Mouse (Mus musculus) lung, embryonic 14.5 days (tissue): ENCODE measurements around the gene Dgki. TPM values are rescaled to one million over a fixed set of nuclear protein-coding genes. Genes with fewer than 3 reads are reported as not detected.

Source experiments
- ATAC-seq: fragments of 200-750 bp; cut with Nextera tagmentation; 2 replicates; pipeline ENCODE4 v1.8.0; 2017; ENCODE audit warnings: mild to moderate bottlenecking, moderate TSS enrichment, moderate library complexity; ENCODE audit not compliant: insufficient read depth
- DNase-seq: peaks from one replicate; pipeline ENCODE4 v3.0.0-alpha.2; 2015
- H3K27ac ChIP-seq: fragments of 300-500 bp; sonication (generic); 2 replicates; pipeline ENCODE4 v1.5.1; 2014; ENCODE audit warnings: low read depth, mild to moderate bottlenecking, moderate library complexity
- H3K27me3 ChIP-seq: fragments of 300-500 bp; sonication (generic); 2 replicates; pipeline ENCODE4 v1.6.1; 2014; ENCODE audit warnings: low read length, control low read depth; ENCODE audit not compliant: insufficient read depth
- H3K36me3 ChIP-seq: fragments of 300-500 bp; sonication (generic); 2 replicates; pipeline ENCODE4 v1.6.1; 2014; ENCODE audit warnings: control low read depth; ENCODE audit not compliant: insufficient read depth
- H3K4me1 ChIP-seq: fragments of 300-500 bp; sonication (generic); 2 replicates; pipeline ENCODE4 v1.6.1; 2014; ENCODE audit warnings: antibody characterized with exemption, control low read depth; ENCODE audit not compliant: insufficient read depth
- H3K4me2 ChIP-seq: fragments of 300-500 bp; sonication (generic); 2 replicates; pipeline ENCODE4 v1.6.1; 2014; ENCODE audit warnings: mild to moderate bottlenecking
- H3K4me3 ChIP-seq: fragments of 300-500 bp; sonication (generic); 2 replicates; pipeline ENCODE4 v1.5.1; 2014; ENCODE audit warnings: low read depth, low read length
- H3K9ac ChIP-seq: fragments of 300-500 bp; sonication (generic); 2 replicates; pipeline ENCODE4 v1.6.1; 2014
- H3K9me3 ChIP-seq: fragments of 300-500 bp; sonication (generic); 2 replicates; pipeline ENCODE4 v1.6.1; 2016; ENCODE audit warnings: low read depth, low read length, control low read depth
- CTCF ChIP-seq: IDR thresholded peaks from 2 replicates; pipeline ENCODE4 v1.5.1; 2016; ENCODE audit warnings: antibody characterized with exemption, low read depth
- WGBS: fragments of 180-500 bp; shearing (Covaris S2); extraction: QIAGEN DNeasy Blood & Tissue Kit; methylation state at CpG from one replicate; pipeline ENCODE4 v1.1.7; 2014; 5-methylcytosine and 5-hydroxymethylcytosine counted together
- polyA plus RNA-seq: library from polyadenylated mRNA; unstranded; fragments of >200 nt; fragmentation: Nextera tagmentation; extraction: Ambion mirVana; gene quantifications from 2 replicates; pipeline ENCODE4 v1.2.1, GENCODE M21; 2014

The Dgki gene
- polyA plus RNA-seq, 1 experiment from 2014 or later: 0.46 TPM

DNA sequence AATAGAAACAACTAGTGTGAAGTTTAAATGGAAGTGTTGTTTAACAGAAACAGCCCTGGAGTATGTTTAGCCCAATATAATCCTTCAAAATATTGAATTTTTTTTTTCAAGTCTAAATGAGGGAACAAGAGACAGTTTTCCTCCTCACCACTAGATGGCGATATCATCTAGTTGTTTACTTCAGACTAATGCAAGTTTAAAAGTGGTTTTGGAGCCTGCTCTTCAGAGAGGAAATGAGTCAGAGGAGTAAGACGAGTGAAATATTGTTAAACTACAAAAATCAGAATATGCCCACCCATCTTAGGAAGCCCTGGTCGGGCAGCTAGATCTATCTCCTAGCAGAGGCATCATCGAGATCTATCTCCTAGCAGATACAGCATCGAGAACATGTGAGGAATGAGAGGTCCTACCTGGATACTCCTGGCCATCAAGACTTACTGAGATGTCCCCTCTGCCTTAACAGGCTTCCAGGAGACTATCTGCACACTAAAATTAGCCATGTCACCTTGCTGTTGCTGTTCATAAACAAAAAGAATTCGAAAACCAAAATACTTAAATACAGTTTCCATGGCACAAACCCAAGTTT lies 245.5 kb downstream of the Dgki start:
- ATAC-seq (peak; percentile 55; the same call in 1 of the 2 replicates), DNase-seq (peak; percentile 91)
- 34% methylated on average over 6 of the region's 6 CpGs for WGBS
- no peaks in the 10 kb centered on the region for H3K36me3 ChIP-seq
- H3K9me3 ChIP-seq: no peaks in the 10 kb centered on the region
- no peaks in the 10 kb centered on the region for H3K27me3 ChIP-seq
- no peak overlapping the region for H3K27ac ChIP-seq
- H3K4me1 ChIP-seq: no peaks in the 10 kb centered on the region
- H3K4me2 ChIP-seq: no peak overlapping the region
- no peak overlapping the region for H3K4me3 ChIP-seq
- H3K9ac ChIP-seq: no peak overlapping the region
- TF ChIP-seq CTCF: peak; percentile 79

DNA sequence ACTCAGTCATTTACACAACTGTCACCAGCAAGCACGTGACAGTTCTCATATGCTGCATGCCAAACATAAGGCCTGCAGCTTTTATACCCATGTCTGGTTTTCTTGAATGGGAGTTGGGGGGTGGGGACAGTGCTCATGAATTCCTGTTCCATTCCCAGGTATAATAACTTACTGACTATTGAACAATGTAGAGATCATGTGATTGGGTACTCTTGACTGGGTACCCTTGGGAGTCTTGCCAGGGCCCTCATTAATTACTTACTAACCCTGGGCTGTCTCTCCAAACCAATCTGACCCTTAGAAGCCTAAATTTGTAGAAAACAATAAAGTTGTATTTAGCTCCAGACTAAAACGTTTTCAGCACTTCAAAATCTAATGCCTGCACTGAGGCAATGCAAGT lies 246.6 kb downstream of the Dgki start:
- DNase-seq (no peak), ATAC-seq (no peak)
- H3K4me2 ChIP-seq: no peak overlapping the region
- no peak overlapping the region for H3K27ac ChIP-seq
- H3K4me3 ChIP-seq: no peak overlapping the region
- no peaks in the 10 kb centered on the region for H3K27me3 ChIP-seq
- no peaks in the 10 kb centered on the region for H3K4me1 ChIP-seq
- no peak for TF ChIP-seq CTCF
- WGBS: 38% methylated on average over 2 of the region's 2 CpGs
- no peaks in the 10 kb centered on the region for H3K9me3 ChIP-seq
- H3K9ac ChIP-seq: no peak overlapping the region
- no peaks in the 10 kb centered on the region for H3K36me3 ChIP-seq

DNA sequence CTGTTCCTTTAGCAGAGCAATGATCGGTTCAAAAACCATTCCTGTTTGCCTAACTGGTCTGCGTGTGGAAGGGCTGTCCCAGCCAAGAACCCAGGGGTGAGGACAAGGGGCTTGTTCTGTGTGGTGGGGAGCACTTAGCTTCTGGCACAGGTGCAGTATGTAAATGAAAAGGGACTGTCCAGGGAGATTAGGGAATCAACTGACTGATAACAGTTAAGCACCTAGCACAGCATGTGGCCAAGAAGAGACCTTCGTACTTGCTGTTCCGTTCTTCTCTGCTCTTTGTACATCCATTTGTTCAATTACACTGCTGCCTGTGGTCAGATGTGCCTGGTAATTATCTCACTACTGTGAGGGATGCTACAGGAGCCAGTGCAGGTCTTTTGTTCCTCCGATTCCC lies 248.3 kb downstream of the Dgki start:
- WGBS: 35% methylated on average over 5 of the region's 5 CpGs

DNA sequence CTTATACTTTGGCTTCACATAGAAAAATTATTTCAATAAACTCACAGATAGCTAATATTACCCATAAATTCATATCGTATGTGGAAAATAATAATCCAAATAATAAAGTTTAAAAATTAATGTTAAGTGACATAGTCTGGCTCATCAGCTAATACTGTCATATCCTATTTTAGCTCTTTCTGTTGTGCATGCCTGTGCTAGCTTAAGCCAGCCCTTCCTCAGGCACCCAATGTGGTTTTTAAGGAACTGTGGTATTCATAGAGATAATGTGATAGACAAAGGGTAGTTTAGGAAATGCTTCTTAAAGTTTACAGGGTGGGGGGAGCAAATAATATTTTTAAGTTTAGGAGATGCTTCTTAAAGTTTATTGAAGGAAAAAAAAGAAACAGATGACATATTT lies 248.8 kb downstream of the Dgki start:
- no peak for TF ChIP-seq CTCF
- H3K9me3 ChIP-seq: no peaks in the 10 kb centered on the region
- H3K27ac ChIP-seq: no peak overlapping the region
- 89% methylated on average over 1 of the region's 1 CpGs for WGBS
- H3K36me3 ChIP-seq: no peaks in the 10 kb centered on the region
- DNase-seq: no peak
- H3K9ac ChIP-seq: no peak overlapping the region
- H3K27me3 ChIP-seq: no peaks in the 10 kb centered on the region
- ATAC-seq: no peak
- H3K4me3 ChIP-seq: no peak overlapping the region
- H3K4me2 ChIP-seq: no peak overlapping the region
- no peaks in the 10 kb centered on the region for H3K4me1 ChIP-seq

More for the DNA sequence above, 248.3 kb downstream of the Dgki start:
- Histone ChIP-seq H3K4me1 (no peaks in the 10 kb centered on the region), H3K36me3 (no peaks in the 10 kb centered on the region), H3K27ac (no peak overlapping the region), H3K9me3 (no peaks in the 10 kb centered on the region), H3K9ac (no peak overlapping the region), H3K27me3 (no peaks in the 10 kb centered on the region), H3K4me2 (no peak overlapping the region), H3K4me3 (no peak overlapping the region)
- no peak for TF ChIP-seq CTCF
- no peak for DNase-seq
- no peak for ATAC-seq

DNA sequence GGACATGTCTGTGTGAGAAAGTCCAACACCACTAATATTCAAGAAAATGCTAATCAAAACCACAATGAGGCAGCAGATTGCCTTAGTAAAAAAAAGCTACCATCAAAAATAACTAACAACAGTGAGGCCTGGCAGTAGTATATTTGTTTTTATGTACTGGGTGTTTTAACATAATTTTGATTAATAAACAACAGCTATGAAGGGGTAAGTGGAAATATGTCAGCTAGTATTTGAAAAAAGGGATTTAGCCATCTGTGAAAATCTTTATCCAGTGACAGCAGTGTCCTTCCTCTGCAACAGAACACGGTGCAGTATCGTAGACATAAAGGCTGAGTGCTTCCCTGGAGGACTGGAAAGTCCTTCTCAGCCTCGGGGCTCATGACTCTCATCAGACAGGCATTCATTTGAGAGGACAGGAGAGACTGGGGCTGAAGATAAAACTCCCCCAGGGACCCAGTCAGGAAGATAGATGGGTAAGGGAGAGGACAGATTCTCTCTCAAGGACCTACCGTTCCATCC lies 252.3 kb downstream of the Dgki start:
- no peaks in the 10 kb centered on the region for H3K4me1 ChIP-seq
- no peaks in the 10 kb centered on the region for H3K9me3 ChIP-seq
- H3K9ac ChIP-seq: no peak overlapping the region
- DNase-seq: no peak
- no peaks in the 10 kb centered on the region for H3K27me3 ChIP-seq
- no peak overlapping the region for H3K4me2 ChIP-seq
- ATAC-seq: no peak
- no peak for TF ChIP-seq CTCF
- H3K27ac ChIP-seq: no peak overlapping the region
- H3K36me3 ChIP-seq: no peaks in the 10 kb centered on the region
- H3K4me3 ChIP-seq: no peak overlapping the region
- 49% methylated on average over 4 of the region's 4 CpGs for WGBS

DNA sequence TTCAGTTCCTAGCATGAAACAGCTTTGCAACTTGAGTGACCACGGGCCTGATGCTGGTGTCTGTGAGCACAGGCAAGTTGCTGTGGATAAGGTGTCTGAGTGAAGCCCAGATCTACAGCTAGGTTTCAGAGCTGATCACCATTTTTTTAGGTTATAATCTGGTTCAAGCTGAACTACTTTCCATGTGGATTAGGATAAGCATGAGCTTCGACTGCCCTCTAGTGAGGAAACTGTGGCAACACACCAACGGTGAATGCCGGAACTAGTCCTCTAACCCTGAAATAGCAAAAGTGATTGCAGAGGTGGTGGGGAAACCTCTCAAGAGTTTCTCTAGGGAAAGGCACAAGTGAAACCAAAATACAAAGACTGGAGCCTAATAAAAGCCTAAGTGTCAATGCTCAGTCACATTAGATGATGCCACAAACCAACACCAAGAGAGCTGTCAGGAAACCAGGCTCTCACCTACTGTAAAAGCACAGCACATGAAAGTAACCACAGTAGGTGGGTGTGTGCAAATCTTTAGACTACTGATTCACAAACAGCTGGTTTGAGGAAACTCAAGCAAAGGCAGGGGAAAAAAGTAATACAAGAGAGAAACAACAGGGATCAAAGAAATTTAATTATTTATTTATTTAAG lies 253.7 kb downstream of the Dgki start:
- ATAC-seq: peak; percentile 47; the same call in 1 of the 2 replicates

DNA sequence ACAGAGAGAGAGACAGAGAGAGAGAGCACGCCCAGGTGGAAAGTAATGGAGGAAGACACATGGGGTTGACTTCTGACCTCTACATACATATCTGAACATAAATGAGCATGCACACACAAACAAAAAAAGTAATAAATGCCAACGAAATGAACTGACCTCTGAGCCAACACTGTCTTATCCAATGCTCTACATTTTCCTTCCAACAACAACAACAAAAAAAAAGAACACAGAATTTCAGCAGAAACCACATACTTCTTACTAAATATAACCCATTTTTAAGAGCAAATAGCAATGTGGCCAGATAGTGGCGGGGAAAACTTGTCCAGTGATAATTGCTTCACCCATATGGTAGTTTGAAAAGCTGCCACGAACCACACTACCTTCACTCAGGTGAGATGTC lies 255.2 kb downstream of the Dgki start:
- Histone ChIP-seq H3K27ac (no peak overlapping the region), H3K27me3 (no peaks in the 10 kb centered on the region), H3K36me3 (no peaks in the 10 kb centered on the region), H3K9ac (no peak overlapping the region), H3K4me2 (no peak overlapping the region), H3K9me3 (no peaks in the 10 kb centered on the region), H3K4me3 (no peak overlapping the region), H3K4me1 (no peaks in the 10 kb centered on the region)
- ATAC-seq: no peak
- no peak for DNase-seq
- WGBS: 76% methylated on average over 4 of the region's 4 CpGs
- TF ChIP-seq CTCF: no peak

More for the DNA sequence above, 253.7 kb downstream of the Dgki start:
- no peaks in the 10 kb centered on the region for H3K9me3 ChIP-seq
- H3K4me1 ChIP-seq: no peaks in the 10 kb centered on the region
- no peaks in the 10 kb centered on the region for H3K36me3 ChIP-seq
- H3K4me2 ChIP-seq: no peak overlapping the region
- H3K9ac ChIP-seq: no peak overlapping the region
- no peak overlapping the region for H3K4me3 ChIP-seq
- WGBS: 23% methylated on average over 4 of the region's 4 CpGs
- H3K27ac ChIP-seq: no peak overlapping the region
- no peaks in the 10 kb centered on the region for H3K27me3 ChIP-seq
- peak; percentile 91 for DNase-seq
- TF ChIP-seq CTCF: peak; percentile 85
